Mouse (Mus musculus) embryo, embryonic 11.5 days (tissue): Measurements from ENCODE around the gene Taf6l.

Source experiments
- DNase-seq: peaks from one replicate; pipeline ENCODE4 v3.0.0-alpha.2; 2012; ENCODE audit warnings: low read depth, low spot score

The Taf6l gene

DNA sequence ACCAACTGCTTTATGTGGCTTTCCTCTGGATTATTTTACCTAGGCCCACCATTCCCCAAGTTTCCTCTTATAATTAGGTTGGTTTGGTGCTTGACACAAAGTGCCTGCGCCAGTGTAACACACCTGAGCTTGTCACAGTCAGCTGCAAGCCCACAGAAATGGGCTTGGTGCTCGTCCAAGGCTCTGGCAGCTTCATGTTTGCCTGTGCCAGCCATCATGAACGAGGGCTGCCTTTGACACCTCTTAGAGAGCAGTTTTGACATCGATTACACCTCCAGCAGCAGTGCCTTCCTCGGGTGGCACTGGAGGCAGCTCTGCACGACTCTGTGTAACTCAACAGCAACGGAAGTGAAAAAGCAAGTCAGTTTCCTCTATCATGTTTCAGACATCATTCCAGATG lies 4.0 kb upstream of the Taf6l start:
- DNase-seq, result no peak

GRCm38 (mm10) chr19:8789171-8789570 lies 3.0 kb upstream of the Taf6l start:
- DNase-seq, result no peak

DNA sequence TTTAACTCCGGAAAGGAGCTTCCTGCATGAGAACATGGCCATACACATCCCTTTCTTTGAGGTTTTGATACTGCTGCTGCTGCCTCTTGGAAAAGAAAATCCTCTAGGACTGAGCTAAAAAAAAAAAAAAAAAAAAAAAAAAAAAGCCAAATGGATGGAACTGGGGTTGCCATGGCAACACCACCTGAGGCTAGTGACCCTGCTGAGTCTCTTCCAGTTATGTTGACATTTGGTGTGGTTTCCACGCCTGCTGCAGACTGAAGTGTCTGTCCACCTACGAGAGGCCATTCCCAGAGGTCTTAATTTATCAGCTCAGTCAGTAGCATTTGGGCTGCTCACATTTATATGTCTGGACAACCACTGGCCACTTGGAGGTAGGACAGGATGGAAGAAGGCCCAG lies 2.3 kb upstream of the Taf6l start:
- DNase-seq, result no peak

GRCm38 (mm10) chr19:8774951-8775421 lies 11.2 kb downstream of the Taf6l start:
- DNase-seq, result no peak

DNA sequence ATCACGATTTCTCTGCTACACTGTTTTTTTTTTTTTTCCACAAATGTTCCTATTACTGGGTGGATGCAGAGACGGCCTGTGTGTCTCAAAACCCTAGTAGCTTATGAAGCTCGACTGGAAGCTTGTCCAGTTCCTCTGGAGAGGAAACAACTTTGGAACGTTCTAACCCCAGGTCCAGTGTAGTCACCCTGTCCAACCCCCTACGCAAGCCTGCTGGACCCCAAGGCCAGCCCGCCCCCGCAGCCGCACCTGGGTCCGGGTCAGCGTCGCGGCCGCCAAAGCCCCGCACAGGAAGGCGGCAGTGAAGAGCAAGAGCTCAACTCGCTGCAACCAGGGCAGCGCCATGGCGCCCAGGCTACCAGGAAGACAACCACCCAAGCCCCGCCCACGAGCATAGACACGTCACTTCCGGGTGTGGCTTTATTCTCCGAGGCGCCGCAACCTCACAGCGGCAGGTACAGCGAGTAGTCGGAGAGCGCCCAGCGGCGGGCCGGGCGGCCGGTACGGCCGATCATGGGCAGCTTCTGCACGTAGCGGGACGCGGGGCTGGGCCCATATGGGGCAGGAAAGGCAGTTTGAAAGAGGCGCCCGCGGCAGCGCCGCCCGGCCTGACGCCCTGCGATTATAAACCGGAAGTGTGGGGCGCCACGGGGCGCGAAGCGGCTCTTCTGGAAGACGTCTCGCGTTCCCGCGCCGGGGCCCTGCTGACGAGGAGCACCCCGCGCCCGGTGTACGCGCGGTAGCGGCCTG lies 12.0 kb downstream of the Taf6l start, which contains the start of gene Tmem179b:
Gene Tmem179b, minus strand, starts transcription at position 382 of the 750 bp plus-strand sequence.
- DNase-seq, result peak; percentile 91

DNA sequence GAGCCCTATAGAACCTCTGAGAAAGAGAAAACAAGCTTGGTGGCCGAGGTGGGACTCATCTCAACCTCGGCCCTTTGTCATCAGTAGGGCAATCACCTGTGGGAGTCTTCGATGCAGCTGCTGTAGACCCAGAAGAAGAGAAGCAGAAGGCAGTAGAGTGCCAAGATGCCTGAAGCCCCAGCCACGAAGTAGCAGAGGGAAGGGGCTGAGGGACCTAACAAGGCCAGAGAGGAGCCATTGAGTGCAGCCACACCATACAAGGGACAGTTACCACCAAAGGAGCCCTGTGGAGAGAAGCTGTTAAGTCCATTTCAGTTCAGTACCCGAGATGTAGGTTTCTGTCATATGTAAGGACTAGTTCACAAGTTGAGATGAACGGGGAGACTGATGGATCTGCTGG lies 12.8 kb downstream of the Taf6l start:
- DNase-seq, result no peak

- DNase-seq, result no peak
These were observed 13.2 kb downstream of the Taf6l start for GRCm38 (mm10) chr19:8772996-8773395.

GRCm38 (mm10) chr19:8770567-8771270 lies 15.5 kb downstream of the Taf6l start, which contains the start of gene Tmem223:
TSS of gene Tmem223 (plus strand) at chr19:8770996.
- peak; percentile 36 for DNase-seq

DNA sequence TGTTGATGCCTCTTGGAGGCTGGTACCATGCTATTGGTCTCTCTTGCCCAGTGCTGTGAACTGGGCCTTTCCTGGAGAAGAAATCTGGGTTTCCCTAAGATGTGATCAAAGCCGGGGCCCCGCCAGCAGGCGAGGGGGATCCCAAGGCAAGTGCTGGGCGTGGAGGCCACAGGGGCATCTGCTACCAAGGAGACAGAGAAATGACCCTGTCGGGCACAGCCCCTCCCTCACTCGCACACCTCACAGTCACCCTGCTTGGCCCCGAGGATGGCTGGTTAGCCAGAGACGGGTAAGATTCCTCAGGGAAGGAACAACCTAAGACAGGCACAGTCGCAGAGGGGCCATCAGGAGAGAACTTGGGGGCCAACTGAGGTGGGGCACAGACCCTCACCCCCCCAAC lies 20.7 kb downstream of the Taf6l start:
- DNase-seq, result no peak

DNA sequence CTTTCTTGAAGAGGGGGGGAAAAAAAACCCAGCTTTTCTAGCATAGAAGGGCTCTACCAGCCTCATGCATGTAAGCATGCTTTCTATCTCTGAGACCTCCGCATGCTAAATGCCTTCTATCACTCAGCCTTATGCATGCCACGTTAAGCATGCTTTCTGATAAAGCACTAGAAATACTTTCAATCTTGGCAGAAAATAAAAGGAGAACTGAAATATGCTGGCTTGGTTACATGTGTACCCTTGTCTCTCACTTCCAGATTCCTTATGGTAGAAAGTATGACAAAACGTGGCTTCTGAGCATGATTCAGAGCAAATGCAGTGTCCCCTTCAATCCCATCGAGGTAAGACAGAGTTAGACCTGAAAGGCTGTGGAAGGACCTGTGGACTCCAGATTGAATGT lies 22.9 kb downstream of the Taf6l start:
- no peak for DNase-seq

DNA sequence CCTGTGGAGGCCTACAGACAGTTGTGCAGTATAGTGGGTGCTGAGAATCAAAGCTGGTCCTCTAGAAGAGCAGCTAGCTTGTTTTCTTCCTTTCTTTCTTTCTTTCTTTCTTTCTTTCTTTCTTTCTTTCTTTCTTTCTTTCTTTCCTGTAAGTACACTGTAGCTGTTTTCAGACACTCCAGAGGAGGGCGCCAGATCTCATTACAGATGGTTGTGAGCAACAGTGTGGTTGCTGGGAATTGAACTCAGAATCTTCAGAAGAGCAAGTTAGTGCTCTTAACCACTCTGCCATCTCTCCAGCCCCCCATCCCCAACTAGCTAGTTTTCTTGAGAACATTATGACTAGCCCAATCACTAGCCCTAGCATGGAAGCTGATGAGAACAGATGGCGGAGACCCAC lies 25.5 kb downstream of the Taf6l start:
- no peak for DNase-seq

DNA sequence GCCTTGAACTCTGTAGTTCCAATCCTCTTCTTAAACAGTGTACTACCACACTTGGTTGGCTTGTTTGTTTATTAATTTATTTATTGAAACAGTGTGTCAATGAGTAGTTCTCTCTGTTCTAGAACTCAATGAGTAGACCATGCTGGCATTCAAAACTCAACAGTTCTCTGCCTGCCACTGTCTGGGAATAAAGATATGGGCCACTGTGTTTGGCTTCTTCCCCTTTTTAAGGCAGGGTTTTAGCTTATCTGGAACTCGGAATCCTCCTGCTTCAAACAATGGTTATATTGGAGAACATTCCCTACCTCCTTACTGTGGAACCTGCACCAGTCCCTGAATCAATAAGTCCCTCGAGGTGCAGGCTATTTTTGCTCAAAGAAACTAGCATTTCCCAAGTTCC lies 27.3 kb downstream of the Taf6l start:
- DNase-seq, result no peak

DNA sequence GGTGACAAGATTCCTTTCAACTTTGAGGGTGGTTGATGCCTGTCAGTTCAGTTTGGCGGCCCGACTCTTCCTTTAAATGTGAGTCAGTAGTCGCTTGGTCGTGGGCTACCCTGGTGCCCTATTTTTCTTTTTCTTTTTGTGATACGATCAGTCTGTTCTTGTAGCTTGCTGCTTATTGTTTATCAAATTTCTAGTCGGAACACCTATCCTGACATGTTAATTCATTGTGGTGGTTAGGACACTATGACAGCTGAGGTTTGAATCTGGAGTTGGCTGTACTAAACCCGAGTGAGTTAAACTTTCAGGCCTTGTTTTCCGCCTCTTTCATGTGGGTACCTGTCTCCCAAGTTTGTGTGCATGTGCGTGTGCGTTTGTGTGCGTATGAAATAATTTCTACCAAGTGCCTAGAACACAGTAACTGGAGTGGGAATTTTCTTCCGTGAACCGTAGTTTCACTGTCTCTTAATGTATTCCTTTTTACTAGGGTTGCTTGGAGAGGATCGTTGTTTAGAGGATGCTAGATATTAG lies 28.7 kb downstream of the Taf6l start:
- no peak for DNase-seq

- peak; percentile 94 for DNase-seq
These were observed 29.4 kb downstream of the Taf6l start, which contains the start of gene Nxf1 for GRCm38 (mm10) chr19:8756635-8757387. TSS of gene Nxf1 (plus strand) at chr19:8757073.

GRCm38 (mm10) chr19:8755652-8756051 lies 30.6 kb downstream of the Taf6l start:
- DNase-seq, result no peak

GRCm38 (mm10) chr19:8747368-8747767 lies 38.8 kb downstream of the Taf6l start:
- DNase-seq, result no peak

- no peak for DNase-seq
These were observed 40.8 kb downstream of the Taf6l start for GRCm38 (mm10) chr19:8745382-8745781.

DNA sequence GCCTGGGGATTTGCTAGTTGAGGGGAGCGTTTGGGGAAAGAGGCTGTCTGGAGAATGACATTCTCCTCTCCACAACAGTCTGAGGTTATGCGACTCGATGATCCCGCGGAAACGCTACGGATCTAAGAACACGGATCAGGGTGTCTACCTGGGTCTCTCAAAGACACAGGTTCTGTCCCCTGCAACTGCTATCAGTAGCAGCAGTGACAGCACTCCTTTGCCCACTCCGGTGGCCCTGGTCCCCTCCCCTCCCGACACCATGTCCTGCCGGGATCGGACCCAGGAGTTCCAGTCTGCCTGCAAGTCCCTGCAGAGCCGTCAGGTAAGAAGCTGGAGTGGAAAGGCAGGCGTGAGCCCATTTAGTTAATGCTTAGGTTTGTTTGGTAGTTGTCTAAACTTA lies 44.0 kb downstream of the Taf6l start:
- no peak for DNase-seq

DNA sequence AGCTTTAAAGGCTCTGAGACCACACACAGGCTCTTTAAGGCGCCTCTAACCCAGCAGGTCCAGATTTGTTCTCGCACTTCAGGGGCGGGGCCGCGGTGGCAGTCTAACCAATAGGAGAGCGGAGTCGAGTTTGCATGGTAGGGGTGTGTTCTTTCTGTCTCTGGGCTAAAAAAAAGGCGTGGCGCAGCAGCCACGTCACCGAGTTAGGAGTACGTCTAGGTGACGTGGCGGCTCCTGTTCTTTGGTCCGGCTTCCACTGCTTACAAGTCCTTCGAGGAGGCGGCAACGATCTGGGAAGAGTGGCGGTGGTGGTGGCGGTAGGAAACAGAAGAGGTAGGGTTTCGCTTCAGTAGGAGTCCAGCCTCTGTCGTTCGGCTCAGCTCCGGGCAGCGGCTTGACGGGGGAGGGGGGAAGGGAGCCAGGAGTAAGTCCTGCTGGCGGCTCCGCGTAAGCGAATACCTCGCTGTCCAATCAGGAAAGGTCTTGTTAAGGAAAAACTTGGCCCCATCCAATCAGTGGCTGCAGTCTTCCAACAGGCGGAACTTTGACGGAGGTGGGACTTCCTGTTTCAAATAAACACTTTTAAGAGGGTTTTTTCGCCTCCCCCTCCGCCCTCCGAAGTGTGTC lies 44.9 kb downstream of the Taf6l start, which contains the start of gene Stx5a:
Gene Stx5a, plus strand, starts transcription at position 171 of the 627 bp plus-strand sequence.
- DNase-seq, result peak; percentile 95

- DNase-seq, result no peak
These were observed 45.6 kb downstream of the Taf6l start, which contains the start of gene 1700092M07Rik for GRCm38 (mm10) chr19:8740603-8741002. TSS of gene 1700092M07Rik (plus strand) at chr19:8740718.

DNA sequence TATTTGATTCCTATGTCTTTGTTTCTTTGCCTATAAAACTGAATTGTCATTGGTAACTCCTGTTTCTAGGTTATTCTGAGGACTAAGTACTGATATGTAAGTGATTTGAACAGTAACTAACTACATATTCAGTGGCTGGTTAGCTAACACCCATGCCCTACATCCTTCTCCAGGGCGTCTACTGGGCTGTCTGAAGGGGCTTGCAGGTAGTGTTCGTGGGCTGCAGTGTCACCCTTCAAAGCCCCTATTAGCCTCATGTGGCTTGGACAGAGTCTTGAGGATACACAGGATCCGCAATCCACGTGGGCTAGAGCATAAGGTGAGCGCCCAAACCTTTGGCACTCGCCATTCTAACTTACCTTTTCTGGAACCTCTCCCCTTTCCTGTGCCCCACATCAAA lies 46.6 kb downstream of the Taf6l start:
- no peak for DNase-seq
